Mouse (Mus musculus) right cerebral cortex, postnatal 14 days (tissue): ENCODE measurements around the gene Ralgps1.

Experiments used
- DNase-seq: peaks from one replicate; pipeline ENCODE4 v3.0.0; 2022

Gene Ralgps1

DNA sequence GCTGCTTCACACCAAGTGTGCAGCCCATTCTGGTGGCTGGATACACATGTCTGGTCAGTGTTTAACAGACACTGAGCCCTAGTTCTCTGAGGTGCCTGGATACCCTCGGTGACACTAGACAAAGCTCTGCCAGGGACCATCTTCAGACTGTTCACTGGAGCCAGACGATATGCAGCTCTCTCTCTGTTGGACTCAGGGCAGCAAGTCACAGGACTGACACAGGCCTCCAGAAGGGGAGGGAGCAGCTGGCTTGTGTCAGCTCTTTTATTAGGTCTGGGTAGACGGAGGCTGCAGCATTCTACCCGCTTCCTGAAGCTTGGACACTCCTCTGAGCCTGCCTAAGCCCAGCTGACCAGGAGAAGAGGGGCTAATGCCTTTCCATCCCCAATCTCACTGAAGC lies 164.2 kb downstream of the Ralgps1 start:
- no peak for DNase-seq

DNA sequence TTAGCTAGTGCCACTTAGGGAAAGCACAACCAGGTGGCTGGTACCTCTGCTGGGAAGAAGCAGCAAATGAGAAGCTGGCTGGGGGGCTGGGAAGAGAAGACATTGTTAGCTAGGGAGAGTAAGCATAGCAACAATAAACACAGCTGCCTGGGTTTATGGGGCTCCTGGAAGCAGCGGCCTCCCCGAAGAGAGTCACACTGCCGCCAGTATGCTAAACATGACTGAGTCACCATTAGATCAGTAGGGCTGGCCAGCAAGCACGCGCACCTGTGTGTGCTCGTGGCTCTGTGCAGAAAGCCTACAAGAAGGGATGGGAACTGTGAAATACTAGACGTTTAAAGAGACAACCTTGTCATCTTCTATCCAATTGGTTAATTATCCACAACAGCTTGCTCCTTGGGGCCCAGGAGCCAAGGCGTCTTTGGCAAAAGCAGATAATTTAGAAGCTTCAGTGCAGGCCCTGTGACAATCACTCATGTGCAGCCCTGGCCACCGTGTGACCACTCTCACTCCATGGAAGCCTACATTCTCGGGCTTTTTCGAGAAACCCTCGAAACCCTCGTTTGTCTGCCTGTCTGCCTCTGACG lies 165.3 kb downstream of the Ralgps1 start:
- no peak for DNase-seq

DNA sequence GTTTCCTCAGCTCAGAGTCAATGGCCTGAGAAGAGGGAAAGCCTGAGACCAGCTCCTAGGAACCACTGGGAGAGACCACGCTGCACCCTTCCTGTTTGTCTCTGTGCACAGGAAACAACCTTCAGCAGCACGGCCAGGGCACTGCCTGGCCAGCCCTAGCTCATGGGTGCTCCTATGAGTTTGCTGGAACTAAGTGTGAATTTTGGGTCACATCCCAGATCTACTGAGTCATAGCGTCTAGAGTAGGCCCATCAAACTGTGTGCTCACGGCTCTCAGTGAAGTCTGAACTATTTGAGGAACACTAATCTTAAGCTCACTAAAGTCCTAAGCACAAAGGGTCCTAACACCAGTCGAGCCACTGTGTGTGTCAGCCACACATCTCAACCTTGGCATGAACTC lies 166.3 kb downstream of the Ralgps1 start:
- no peak for DNase-seq

DNA sequence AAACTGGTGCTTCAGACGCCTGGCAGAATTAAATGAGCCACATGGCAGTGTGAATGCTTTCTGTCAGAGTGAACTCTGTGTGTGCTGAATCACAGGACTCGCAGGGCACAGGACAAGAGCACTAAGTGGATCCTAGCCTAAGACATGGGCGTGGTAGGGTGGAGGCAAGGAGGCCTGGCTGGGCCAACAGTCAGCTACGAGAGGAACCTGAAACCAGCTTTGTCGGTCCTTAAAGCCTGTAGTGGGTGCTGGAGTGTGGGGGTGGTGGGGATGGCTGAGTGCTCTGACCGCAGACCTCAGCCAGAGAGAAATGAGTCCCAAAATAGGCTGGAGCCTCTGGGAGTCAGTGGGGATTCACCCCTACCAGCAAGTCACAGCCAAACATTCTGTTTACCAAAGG lies 168.0 kb downstream of the Ralgps1 start:
- DNase-seq: no peak

DNA sequence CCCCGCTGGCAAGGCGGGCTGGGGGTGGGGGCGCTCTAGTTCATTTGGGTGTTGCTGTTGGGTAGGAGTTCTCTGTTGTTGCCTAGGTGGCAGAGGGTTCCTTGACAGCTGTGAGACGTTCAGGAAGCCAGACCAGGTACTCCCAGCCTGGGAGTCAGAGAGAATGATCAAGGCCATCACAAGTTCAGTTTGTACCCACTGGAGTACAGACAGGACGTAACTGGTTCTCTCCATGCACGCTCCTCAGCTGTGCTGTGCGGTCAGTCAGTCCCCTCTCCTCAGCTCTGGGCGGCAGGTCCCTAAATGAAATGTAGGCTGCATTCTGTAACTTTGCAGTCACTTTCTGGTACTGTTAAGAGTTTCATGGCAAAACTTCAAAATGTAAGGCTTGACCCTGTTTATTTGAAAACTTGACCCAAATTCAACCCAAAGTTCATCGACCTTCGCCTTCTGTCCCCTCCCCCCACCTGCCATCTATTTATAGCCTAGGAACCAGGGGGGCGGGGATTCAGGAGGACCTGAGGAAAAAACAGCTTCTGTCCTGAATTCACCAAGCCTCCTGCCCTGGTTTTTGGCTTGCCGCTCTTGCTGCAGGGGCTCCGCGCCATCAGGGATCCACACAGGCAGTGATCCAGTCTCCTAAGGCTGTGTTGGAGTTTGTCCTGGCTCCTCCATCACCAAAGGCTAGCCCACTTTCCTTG lies 170.8 kb downstream of the Ralgps1 start:
- DNase-seq: no peak

DNA sequence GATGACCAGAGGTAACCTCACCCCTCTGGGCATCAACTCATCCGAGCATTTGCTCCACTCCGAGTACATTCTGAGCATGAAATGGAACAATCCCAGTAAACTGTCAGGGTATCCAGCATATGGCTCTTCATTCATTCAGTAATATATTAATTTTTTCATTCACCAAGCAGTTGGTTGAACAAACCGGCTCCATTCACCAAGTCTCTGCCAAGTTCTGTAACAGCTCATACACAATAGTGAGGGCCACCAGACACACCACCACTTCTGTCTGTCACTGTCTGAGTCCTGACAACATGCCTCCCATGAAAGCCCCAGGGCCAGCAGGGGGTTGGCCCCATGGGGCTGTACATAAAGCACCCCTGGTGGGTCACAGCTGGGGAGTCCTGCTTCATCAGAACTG lies 181.3 kb downstream of the Ralgps1 start:
- DNase-seq: no peak

DNA sequence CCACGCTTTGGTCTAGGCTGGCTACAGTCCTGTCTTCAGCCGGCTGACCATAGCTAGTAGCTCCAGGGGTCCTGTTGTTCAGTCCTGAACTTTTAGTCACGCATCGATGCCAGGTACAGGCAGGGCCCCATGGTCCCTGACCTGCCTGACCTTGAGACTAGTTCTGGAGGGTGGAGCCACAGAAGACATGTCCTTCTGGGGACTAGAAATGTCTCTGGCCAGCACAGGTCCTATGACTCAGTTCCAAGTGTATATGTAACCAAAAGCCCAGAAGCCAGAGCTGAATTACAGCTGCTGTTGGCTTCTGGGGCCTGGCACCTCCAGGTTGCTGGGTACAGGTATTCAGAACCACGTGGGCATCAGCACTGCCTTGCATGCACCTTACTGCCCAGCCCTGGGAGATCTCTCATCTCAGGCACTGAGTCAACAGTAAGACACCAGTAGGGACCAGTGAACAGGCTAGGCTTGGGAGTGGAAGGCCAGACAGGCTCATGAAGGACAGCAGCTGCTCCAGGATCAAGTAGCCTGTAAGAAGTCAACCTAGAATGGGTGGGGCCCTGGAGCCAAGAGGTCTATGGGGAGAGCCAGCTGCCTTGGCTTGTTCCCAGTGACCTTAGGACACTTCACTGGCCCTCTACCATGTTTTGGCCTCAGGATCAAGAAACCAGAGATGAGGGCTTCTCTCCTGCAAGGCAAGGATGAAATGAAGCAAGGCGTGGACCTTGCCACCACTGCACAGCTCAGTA lies 182.2 kb downstream of the Ralgps1 start:
- no peak for DNase-seq

DNA sequence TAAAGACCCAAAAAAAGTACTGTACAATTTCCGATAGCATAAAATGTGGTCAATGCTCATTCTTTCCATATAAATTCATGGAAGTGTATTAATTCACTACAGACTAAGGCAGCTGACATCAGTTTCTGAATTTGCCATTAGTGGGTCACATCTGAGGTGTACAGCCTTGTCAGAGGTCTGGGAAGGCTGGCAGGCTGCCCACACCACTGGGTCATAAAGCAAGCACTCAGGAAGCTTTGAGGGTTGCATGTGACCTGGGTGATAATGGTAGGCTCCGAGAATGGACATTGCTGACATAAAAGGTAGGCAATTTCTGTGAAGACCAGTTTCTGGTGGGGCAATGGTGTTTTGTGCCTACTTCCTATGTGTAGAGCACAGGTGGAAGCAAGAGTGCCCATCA lies 183.4 kb downstream of the Ralgps1 start:
- DNase-seq: no peak

DNA sequence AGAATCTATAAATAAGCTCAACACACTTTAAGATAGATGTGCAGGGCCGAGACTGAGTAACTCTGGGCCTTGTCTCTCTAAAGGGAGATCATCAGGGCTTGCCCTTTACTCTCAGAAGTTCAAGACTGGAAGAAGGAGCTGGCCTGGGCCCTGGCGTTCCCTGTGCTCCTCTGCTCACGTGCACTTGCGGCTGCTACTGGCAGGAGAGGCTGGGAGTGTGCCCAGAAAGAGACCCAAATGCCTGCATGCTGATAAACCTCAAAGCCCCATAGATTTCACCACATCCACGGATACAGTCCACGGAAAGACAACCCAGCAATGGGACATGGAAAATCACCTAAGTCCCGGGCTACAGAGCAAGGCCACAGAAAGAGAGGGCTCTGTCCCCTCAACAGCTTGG lies 184.8 kb downstream of the Ralgps1 start:
- DNase-seq: no peak

DNA sequence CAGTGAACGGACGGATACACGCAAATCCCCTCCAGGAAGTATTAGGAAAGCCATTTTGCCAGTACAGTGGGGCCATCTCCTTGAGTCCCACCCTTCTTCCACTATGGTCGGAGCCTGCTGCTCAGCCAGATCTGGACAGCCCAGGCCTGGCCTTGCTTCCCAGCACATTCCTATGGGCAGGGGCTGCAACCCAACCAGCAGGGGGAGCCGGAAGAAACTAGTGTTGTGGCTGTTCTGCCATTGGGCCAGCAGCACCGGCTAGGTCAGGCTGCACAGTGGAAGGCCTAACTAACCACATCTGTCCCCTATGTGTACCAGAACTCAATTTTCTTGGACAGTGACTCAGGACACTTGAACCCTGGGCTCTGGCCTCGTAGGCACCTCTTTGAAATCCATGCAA lies 186.0 kb downstream of the Ralgps1 start:
- DNase-seq: no peak

DNA sequence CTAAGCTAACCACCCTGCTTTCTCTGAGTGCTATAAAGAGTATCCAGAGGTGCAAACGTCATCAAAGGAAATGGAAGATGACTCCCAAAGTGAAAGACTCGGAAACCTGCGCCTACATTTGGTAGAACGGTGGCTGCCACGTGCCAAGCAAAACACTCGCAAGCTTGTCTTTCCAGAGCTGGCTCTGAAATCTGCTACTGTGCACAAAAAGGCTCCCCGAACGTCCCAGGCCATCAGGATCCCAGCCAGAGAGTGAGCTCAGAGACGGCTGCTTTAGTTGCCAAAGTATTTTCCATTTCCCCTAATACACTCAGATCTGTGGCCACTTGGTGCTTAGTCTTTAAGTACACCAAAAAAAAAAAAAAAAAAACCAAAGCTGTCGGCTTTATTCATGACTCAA lies 186.6 kb downstream of the Ralgps1 start:
- no peak for DNase-seq

DNA sequence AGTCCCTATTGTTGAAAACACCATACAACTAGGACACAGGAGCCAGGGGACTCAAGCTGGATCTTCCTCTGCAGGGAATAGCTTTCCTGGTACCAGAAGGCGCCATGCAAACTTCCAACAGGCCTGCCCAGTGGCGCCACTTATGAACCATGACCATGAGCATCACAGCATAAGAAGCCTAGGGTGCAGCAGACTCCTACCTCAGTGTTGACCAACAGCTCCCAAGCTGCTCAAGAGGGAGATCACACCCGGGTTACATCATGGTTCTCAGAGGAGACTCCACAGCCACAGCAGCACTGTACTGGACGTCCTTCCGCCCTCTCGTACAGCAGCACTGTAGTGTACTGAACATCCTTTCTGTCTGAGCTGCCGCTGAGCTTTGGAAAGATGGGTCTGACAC lies 188.0 kb downstream of the Ralgps1 start:
- DNase-seq: no peak

DNA sequence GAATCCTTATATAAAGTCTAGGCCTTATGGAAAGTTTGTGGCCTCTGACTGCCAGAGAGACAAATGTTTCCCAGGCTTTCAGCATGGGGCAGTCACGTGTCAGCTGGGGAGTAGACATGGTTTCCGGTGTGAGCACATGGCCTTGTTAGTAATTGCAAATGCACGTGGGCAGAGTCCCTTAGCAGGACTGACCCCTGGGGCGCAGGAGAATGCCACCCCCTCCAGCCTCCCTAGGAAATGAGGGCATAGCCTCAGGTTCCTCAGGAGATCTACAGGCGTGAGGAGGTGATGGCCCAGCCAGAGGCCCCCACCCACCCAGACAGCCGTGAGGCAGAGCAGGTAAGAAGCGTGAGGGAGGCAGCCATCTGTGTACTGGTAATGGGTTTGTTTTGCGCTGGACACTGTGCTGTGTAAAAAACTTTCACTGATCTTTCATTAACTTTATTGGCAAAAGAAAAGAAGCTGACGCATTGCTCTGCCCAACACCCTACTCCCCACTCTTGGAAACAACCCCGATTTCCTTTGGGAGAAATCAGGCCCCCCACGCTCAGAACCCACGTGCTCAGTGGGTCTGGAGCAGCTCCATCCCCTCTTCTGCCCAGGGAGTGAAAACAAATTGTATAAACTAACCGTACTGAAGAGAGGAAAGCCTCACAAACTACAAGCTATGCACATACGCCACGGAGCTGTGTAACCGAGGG lies 191.2 kb downstream of the Ralgps1 start:
- no peak for DNase-seq

DNA sequence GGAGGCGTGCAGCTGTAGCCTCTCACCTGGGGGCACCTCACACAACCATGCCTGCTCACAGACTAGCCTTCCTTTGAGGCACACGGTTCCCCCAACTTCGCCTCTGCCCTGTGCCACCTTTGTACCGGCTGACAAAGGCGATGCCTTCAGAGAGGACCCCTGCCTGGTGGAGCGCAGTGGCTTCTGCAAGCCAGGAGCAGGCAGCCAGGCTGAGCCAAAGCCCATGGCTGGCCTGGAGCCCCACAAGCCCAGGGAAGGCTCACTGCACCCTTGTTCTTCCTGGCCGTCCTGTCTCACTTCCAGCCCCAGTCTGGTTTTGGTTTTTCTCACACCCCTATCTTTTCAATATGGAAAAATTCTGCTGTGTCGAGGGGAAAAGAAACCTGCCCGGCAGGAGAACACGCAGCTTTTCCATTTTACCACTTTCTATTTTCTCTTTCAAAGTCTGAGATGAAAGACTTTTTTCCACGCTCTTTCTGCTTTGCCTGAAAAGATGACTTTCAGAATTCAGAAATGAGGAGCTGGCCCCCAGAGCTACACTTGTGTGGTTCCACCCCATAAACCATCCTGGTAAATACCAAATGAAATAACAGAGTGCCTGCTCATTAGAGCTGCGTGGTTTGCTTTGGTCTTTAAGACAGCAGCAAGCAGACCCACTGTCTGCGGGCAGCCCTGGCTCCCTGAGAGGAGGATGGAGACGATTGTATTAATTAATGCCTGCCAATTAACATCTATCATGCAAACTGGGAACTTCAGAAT lies 191.9 kb downstream of the Ralgps1 start:
- no peak for DNase-seq

DNA sequence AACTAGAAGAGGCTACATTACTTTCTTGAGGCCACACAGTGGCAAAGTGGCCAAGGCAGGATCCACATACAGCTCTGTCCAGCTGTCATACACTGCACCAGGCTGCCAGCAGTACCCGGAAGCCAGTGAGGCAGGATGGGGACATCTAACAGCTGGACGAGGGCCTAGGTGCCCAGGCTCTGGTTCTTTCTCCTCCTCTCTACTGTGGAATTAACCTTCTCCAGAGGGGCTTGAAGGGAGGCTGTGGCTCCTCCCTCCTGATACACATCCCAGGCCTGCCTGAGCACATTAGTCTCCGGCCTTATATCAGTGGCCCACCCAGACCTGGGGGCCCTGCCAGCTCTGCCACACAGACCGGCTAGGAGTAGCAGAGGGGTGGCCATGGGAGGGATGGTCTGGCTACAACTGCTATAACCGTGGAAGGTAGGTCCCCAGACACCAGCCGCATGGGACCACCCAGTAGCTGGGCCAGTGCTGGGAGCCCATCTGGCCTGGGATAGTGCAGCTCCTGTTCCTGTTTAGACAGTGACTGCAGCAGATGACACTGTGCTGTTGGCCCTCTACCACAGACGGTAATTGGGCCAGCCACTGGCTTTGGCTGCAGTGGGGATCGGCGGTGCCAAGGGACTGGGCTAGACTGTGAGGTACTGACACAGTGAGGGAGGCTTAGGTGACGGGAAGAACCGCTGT lies 192.9 kb downstream of the Ralgps1 start:
- no peak for DNase-seq

DNA sequence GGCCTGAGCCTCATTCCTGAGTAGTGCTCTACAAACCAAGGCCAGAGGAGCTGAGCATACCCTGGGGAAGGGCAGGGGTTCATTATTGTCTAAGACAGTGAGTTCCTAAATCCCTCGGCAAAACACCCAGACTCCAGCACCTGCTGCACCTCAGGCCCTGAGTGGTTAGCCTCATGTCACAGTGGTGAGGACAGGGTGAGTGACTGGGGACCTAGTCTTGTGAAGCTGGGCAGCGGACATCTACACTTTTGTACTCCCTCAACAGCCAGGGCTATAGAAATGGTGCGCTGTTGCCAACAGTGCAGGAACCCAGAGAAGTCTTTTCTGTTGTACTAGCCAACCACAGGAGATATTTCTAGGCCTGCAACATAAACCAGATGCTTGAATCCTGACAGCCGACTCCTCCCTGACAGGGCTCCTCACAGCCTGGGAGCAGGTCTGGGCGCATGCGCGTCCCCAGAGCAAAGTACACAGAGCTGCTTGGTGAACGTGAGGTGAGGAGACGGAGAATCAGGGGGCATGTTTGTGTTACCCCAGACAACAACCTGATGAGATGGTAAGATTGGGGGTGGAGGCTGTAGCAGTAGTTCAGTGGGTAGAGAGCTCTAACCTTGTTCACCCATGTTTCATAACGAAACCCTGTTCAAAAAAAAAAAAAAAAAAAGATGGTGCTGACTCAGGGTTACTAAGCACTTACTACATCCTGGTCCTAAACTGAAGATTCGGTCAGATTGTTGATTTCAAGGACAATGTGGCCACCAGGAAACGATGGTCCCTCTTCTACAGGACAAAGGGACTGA lies 193.6 kb downstream of the Ralgps1 start:
- no peak for DNase-seq

DNA sequence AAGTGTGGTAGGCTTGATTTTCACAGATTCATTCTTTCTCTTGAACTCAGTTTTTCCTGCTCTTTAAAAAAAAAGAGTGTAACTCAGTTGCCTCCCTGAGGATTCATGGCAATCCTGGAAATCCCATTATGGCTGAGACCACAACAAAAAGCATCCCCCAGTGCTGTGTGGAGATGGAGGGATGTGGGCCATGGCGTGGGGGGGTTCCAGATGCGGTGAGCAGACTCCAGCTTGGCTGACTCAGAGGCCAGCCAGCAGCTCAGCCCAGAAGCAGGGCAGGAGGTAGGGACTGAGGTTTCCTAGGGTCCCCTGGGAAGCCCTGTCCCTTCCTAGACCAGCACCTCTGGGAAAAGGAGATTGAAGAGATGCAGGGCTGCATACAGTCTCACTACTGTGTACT lies 194.4 kb downstream of the Ralgps1 start:
- DNase-seq: no peak

DNA sequence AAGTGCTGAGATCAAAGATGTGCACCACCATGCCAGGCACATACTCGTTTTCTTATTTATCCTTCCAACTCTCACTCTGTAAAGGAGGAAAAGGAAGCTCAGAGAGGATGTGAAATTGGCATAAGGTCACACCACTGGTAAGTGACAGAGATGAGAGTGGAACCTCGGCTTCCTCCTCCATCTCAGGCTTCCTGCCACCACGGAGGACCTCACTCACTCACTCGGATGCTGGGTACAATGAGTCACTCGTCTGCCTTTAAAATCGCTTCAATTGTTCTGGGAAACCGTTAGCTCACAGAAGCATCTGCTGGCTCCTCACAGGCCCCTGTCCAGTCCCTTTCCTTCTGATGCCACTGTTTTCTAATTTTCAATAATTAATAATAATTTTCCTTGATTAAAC lies 194.8 kb downstream of the Ralgps1 start:
- no peak for DNase-seq

DNA sequence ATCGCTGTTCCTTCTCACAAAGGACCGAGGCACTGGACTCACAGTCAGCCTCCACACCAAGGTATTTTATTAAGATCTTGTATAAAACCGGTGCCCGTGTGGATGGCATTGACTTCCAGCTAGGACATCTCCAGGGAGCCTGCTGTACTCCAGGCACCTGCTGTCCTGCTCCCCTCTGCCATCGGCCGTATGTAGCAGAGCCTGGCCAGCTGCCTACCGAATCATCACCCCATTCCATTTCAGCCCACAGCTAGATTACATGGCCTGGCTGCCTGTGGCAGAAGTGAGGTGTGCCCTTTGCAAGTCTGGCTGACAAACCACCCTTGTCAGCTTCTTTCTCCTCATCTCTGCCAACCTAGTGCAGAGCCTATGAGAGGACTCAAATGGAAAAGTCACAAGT lies 197.6 kb downstream of the Ralgps1 start:
- DNase-seq: no peak

DNA sequence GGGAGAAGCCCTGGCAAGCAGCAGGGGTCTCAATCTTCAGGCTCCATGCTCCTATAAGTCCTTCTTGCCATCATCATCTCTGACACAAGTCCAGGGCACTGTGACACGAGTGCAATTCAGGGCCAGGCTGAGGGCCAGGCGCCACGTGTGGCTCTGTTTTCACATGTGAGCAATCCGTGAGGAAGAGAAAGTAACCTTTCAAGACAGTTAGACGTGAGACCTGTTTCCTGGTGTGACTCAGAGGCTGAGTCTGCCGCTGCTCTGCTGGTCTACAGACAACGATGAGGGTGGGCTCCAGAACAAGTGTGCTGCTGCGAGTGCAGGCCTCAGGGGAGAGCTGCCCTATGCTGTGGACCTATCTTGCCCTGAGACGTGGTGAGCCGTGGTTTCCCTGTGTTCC lies 198.2 kb downstream of the Ralgps1 start:
- no peak for DNase-seq

DNA sequence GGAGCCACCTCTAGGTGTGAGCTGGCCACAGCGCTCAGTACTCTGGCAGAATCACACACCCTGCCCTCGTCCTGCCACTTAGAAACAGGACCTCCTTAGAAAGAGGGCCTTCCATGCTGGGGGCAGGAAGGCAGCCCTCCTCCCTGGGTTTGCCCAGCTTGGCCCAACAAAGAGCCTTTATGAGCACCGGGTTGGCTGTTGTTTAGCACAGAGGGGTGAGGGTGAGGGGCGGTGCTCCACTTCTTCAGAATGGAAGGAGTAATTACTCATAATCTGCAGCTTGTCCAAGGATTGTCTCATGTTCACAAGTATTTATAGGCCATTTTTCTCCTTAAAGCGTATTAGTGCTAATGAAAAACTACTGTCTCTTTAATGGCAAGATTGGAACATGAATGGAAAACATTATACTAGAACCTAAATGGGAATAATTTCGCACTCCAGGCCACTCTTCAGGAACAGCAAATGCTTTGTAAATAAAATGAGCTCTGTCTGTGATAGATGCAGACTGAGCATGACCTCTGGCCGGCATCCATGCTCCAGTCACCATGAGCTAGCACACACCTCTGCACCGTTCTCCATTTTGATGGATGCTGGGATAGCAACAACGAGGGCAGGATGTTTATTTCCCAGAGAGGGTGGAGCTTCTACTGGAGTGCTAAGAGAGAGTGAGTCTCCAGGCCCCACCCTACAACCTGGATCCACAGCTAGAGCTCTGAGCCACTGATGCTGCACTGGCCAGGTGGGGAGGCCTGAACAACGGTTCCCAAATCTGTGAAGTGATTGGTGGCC lies 200.3 kb downstream of the Ralgps1 start:
- no peak for DNase-seq
